Mouse (Mus musculus): ENCODE data around the gene Obp2a.
"Not testable (repeated sequence)": the region's sequence is repeated elsewhere in the genome, so short reads cannot be mapped to it uniquely, and the experiment has no call there.

Obp2a gene

GRCm38 (mm10) chr2:25699743-25700142 lies at the start of gene Obp2a:
Gene Obp2a (plus strand): TSS chr2:25700043.
- DNase-seq = not testable (repeated sequence)

GRCm38 (mm10) chr2:25652902-25653301 lies 46.9 kb upstream of the Obp2a start, which contains the start of gene Lcn8:
Gene Lcn8 (plus strand): TSS chr2:25653120.
- no peak for DNase-seq

DNA sequence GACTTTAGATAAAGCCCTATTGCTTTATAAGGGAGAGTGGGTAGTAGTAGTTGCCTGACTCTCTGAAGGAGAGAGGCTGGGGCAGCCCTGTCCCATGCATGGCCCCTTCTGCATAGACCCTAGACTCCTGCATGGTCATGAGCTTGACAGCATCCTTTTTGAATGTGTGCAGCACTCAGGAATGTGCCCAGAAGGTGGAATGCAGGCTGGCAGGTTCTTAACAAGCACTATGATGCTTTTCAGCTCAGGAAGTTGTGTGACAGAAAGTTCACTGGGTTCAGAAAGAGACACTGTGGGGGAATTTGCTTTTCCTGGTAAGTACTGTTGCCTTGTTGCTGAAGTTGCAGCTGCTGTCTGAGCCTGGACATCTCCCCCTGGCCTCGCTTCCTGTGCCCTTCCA lies 45.3 kb upstream of the Obp2a start:
- DNase-seq = no peak

DNA sequence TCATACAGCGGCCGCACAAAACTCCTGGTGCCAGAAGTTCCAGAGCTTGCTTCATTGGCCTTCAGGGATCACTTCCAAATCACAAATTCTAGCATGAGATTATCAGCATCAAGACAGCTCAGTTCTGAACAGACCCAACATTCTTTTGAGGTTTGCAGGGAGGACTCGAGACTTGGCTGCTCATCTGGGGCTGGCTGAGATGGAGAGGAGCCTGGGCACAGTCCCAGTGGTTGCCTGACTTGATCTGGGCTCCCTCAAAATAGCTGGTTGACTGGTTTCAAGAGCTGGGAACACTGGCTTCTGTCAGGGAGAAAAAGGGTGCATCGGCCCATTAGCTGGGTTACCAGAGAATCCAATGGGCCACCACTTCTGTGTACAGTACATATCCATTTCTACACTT lies 43.2 kb upstream of the Obp2a start:
- no peak for DNase-seq

DNA sequence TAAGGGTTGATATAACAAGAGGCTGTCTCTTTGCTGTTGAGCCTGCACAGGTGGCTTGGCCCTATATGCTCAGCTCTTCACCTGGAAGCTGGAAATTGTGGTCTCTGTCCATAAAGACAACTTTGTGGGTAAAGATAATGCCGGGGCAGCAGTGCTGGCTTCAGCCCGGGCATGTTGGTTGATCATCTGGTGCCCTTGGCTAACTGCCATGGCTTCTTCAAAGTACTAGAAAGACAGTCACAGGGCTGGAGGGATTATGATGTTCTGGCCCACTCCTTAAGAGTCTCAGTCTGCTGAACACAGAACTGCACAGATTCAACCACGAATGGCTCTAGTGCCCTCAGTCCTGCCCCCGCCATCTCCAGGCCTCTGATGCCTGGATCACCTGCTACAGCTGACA lies 42.6 kb upstream of the Obp2a start:
- peak; percentile 17 for DNase-seq

GRCm38 (mm10) chr2:25657652-25658051 lies 42.2 kb upstream of the Obp2a start, which contains the start of gene Lcn5:
Gene Lcn5 (plus strand): TSS chr2:25657952.
- DNase-seq = no peak

DNA sequence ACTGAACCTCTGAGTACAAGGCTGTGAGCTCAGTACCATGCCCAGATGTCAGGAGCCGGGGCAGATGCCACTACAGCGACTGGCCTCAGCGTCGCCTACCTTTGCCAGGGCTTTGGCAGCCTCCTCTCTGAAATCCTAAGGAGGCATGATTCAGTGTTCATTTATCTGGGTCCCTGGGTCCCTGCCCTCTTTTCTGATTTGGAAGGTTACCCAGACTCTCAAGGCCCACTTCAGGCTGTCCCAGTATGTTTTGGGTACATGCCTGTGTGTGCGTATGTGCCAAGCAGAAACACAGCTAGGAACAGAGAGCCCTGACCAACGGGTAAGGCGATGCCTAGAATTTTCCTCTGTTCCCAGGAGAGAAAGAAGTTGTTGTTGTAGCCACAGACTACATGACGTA lies 39.6 kb upstream of the Obp2a start:
- no peak for DNase-seq

DNA sequence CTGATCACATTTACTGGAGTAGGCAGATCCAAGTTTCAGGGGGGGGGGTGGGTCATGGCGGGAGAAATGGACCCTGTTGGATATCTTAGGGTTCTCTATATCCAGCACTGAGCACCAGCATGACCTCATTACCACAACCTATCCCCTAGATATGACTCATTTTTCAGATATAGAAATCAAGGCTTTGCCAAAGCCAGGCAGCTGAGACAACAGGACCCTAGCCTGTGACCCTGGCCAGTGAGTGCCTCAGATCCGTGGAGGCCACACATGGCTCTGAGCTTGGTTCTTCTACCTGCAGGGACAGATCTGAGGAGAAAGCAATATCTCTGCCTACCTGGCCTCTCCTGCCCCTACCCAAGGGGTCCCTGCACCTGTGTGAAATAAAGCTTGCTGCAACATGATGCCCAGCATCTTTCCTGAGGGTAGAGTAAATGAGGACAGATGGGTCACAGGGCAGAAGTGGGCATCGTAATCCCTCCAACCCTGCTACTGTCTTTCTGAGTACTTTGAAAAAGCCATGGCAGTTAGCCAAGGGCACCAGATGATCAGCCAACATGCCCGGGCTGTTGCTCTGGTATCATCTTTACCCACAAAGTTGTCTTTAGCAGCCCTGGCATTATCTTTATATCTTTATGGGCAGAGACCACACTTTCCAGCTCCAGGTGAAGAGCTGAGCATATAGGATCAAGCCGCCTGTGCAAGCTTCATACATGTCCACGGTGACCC lies 38.4 kb upstream of the Obp2a start:
- no peak for DNase-seq

DNA sequence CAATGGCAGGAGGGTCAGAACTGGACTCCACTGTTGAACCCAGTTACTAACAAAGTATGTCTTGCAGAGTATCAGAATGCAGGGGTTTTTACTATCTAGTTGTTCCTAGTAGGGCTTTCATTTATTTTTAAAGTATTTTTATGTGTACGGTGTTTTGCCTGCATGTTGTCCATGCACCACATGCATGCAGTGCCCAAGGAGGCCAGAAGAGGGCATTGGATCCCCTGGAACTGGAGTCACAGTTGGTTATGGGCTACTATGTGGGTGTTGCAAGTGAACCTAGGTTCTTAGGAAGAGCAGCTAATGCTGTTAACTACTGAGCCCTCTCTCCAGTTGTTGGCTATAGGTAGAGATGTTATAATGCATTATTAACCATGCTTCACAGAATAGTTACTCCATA lies 36.3 kb upstream of the Obp2a start:
- no peak for DNase-seq

DNA sequence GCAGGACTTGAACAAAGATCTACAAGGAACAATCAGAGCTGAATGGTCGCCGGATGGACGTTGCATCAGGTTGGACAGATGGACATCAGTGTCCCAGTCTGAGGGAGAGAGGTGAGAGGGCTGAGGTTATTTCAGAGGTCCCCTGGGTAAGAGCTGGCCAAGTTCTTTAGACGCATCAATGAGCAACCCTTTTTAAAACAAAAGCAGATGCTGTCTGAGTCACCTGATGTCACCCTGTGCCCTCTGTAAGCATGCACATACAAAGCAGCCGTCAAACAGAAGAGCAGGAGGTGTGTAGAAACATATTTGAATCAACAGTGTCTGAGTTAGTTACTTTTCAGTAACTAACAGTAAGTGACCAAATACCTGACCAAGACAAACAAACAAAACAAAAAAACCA lies 35.7 kb upstream of the Obp2a start:
- DNase-seq = no peak

- no peak for DNase-seq
Measured at GRCm38 (mm10) chr2:25666516-25666915, 33.3 kb upstream of the Obp2a start.

- no peak for DNase-seq
Measured at GRCm38 (mm10) chr2:25676486-25676885, 23.4 kb upstream of the Obp2a start, which contains the start of gene Lcn6. Gene Lcn6 (plus strand): TSS chr2:25676786.

DNA sequence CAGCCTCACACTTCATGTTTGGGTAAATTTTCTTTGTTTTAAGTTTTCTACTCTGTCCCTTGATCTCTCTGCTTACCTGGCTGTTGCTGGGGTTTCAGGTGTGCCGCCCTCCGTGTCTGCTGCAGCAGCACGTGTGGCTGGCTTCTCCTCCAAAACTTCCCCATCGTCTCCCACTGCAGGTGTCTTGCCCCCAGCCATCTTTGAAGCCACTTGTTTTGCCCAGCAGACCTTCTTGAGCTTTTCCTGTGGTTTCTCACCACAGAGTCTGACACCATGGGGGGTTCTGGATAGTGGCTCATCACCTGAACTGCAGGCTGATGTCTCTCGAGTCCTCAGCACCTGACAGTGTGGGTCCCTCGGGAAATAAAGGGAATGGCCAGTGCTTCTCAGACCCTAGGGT lies 20.3 kb upstream of the Obp2a start:
- DNase-seq = no peak

DNA sequence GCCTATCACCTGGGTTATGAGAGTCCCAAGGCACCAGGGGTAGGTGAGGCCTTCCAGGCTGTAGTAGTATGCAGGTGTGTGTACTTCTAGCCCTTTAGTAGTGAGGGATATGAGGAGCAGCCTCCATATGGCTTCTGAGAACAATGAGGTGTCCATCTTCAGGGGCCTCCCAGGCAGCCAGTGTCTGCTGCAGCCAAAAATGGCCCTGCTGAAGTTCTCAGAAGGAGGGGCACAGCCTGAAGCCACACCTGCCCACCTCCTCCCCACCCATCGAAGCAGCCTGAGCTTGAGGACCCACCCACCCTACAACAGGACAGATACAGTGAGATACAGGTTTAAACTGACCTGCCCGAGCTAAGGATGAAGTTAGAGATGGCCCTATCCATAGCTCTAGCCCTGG lies 17.4 kb upstream of the Obp2a start, which contains the start of gene Lcn10:
Lcn10 (plus strand) TSS at position 301 of the 400 bp plus-strand sequence.
- no peak for DNase-seq

DNA sequence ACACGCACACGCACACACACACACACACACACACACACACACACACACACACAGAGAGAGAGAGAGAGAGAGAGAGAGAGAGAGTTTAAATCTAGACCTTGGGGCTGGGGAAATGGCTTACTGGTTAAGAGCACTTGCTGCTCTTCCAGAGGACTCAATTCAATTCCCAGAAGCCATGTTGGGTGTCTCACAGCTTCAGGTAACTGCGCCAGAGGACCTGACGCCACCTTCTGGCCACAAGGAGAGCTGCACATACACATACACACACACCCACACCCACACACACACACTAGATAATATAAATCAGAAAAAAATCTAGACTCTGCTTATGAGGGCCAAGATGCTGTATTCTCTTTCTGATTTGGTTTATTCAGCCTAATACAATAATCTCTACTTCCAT lies 12.9 kb upstream of the Obp2a start:
- DNase-seq = no peak

DNA sequence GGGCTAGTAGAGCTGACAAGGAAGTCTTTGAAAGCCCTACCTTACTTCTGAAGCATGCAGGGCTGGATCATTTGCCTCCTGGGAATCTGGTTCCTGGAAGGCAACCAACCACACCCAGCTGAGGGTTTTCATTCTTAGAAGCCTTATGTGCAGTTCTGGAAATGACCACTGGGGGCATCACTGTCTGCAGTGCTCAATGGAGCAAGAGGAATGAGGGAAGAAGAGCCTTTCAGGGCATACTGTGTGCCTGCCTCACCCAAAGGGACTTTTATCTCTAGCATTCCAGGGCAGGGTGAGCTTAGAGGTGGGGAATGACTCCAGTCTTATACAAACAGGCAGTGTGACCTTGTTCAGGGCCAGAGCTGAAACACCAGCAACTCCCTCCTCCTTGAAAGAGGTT lies 5.2 kb upstream of the Obp2a start:
- peak; percentile 45 for DNase-seq

DNA sequence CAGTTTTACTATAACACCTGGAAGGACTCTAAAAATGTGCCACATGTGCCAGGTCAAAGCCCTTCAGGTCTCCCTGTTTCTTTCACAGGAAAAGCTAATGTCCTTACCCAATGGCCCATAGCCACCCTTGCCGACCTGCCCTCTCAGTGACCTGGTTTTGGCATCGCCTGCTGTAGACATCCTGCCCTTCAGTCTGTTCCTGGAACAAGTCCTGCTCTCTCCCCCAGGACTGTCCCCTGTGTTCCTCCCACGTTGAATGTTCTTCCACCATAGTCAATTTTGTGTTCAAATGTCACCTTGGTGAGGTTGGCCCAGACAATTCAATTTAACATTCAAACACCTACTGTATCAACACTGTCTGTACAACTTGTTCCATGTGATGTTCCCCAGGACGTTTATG lies 2.9 kb upstream of the Obp2a start:
- DNase-seq = no peak

- DNase-seq = no peak
Measured at GRCm38 (mm10) chr2:25698696-25699095, 1.1 kb upstream of the Obp2a start.

DNA sequence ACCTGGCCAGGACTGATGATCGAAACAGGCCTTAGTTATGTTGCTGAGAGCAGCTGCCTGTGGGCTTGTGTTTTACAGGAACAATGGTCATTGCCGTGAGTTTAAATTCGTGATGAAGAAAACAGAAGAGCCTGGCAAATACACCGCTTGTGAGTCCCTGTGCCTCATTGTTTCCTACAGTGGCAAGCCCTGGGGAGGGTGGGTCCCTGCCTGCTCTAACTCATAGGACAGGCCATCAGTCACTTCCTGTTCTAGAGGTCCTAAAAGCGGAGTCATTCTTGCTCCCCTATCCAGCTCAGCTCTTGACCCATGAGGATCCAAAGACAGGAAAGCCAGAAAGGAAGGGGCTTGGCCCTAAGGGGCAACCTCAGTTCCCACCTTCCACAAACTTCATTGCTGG lies 1.2 kb downstream of the Obp2a start:
- no peak for DNase-seq

GRCm38 (mm10) chr2:25703706-25704105 lies 3.9 kb downstream of the Obp2a start:
- no peak for DNase-seq

DNA sequence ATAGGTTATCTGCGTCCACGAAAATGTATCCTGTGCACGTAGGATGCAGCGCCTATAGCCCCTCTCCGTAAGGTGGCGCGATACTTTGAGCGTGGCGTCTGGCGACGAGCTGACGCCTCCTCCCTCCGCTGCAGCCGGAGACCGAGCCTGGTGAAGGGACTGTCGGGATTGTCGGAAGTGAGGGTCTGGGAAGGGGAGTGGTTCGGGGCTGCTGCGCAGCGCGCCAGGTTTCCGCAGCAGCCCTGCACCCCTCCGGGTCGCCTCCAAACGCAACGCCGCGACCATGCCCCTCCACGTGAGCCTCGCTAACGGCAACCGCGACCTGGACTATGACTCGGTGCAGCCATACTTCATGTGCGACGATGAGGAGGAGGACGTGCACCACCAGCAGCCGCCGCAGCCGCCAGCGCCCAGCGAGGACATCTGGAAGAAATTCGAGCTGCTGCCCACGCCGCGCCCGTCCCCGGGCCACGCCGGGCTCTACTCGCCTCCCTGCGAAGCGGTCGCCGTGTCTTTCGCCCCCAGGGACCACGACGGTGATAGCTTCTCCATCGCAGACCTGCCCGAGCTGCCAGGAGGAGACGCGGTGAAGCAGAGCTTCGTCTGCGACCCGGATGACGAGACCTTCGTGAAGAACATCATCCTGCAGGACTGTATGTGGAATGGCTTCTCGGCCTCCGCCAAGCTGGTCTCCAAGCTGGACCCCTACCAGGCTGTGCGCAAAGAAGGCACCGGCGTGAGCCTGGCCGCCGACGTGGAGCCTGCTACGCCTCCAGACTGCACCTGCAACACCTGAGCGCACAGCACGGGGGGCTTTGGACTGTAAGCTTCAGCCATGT lies 7.0 kb downstream of the Obp2a start, which contains the start of gene Bmyc:
Bmyc (plus strand) TSS at position 97 of the 839 bp plus-strand sequence.
- DNase-seq = peak; percentile 76

GRCm38 (mm10) chr2:25708121-25708520 lies 8.3 kb downstream of the Obp2a start:
- peak; percentile 17 for DNase-seq

DNA sequence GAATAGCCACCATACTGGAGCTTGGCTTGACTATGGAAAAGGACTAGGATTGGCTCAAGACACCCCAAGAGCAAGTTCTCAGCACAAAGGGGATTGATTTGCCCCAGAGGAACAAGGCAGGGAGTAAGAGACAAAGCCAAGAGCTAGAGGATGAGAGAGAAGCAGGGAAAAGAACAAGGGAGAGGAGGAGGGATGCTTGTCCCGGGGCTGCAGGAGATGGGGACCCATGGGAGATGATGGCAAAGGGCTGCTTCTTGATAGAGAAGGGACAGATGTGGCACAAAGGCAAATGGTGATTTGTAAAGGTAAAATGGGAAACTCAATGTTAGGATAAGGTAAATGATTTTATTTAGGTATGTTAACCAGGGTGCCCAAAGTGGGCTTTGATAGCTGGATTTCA lies 9.2 kb downstream of the Obp2a start:
- not testable (repeated sequence) for DNase-seq

DNA sequence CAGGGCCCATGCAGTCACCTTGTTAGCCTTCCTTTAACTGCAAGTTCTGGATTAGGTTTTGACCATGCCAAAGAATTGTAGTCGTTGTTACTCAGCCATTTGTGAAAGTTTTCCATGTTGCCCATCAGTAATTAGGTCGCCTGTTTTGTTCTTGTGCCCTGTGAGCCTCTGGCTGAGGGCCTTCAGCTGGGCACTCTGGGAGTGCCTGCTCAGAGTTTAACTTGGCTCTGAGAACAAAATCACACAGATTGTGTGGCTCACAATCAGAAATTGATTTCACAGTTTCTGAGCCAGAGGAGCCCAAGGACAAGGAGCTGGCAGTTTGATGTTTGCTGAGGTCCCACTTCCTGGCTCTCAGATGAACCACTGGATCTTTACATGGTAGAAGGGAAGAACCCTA lies 9.9 kb downstream of the Obp2a start:
- not testable (repeated sequence) for DNase-seq
